Mouse (Mus musculus) adrenal gland, postnatal 36 days (tissue): ENCODE measurements around the gene Myo18b. TPM values are rescaled to one million over a fixed set of nuclear protein-coding genes. Genes with fewer than 3 reads are reported as not detected.
A peak's percentile ranks its signal among the peaks of the same experiment; 100 is the strongest.

Source experiments
- DNase-seq, 2 experiments: peaks; one replicate each; pipeline ENCODE4 v3.0.0; 2021; ENCODE audit warnings: mixed read lengths in 1 of 2
- total RNA-seq, 2 experiments: library from RNA; stranded (reverse); gene quantifications; 2 replicates each; pipeline ENCODE4 v1.2.3; 2021

Gene Myo18b
- total RNA-seq, 2 experiments from 2014 or later, result 0.03 TPM

DNA sequence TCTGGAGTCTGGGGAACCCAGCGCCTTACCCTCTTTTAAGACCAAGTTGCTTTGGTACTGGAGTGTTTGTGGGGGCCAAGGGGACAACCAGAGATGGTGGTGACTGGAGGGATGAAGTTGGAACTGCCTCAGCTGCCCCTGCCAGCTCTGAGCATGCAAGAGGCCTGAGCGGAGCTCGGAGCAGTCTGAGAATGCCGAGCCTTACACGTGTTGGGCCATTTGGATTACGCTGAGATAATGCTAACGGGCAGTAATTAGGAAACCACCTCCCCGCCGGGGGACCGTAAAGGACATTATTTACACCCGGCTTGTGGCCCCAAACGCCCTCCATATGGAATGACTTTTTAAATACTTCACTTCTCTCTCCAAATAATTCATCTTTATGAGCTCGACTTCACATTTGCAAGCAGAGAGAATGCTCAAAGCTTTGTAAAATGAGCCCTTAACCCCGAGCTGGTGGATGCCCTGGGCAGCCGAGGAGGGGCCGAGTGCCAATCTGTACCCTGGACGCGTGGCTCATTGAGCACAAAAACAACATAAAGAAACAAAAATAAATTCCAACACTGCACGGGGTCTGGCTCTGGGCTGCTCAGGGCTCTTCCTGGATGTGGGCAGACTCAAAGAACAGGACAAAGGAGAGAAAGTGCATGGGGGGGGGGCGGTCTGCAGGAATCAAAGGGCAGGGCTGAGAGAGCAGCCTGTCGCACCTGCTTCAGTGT is 148.0 kb downstream of the Myo18b start:
- no peak for DNase-seq

GRCm38 (mm10) chr5:112747306-112747930 is 148.7 kb downstream of the Myo18b start:
- DNase-seq, result no peak

GRCm38 (mm10) chr5:112745176-112745575 is 151.0 kb downstream of the Myo18b start:
- DNase-seq, result no peak

- DNase-seq, result no peak
Measured at GRCm38 (mm10) chr5:112744571-112744970, 151.6 kb downstream of the Myo18b start.

- DNase-seq, result no peak
Measured at GRCm38 (mm10) chr5:112743121-112743520, 153.0 kb downstream of the Myo18b start.

DNA sequence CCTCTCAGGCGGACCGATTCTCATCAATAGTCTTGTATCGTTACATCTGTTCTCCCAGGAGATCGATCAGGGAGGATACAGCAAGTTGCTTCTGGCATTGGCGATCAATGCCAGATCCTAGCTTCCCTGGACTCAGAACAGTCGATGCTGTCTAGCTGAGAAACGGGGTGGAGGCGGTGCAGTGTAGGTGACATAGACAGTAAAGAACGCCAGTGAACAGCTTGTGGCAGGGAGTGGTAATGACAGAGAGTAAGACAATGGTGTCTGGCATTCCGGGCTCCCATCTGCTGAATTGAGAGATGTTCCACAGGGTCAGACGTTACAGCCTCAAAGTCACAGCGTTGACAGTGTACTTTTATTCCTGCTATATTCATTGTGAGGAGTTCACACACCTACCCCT is 155.5 kb downstream of the Myo18b start:
- DNase-seq, result no peak

- DNase-seq, result no peak
Measured at GRCm38 (mm10) chr5:112735040-112735439, 161.1 kb downstream of the Myo18b start.

DNA sequence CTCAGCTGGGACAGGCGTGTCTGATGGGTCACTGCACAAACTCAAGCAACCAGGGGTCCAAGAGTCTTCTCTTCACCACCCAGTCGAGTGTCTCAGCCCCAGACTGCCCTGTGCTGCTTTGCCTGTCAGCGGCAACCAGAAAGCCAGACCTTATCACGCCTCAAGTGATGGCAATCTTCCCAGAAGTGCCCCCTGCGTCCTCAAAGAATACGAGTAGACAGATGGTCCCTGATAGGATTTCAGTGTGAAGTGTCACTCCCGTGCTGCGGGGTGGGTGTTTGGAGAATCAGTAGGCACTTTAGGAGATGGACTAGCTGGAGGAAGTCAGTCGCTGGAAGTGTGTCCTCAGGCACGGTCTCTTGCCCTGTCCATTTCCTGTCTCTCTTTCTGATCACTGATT is 165.6 kb downstream of the Myo18b start:
- no peak for DNase-seq

DNA sequence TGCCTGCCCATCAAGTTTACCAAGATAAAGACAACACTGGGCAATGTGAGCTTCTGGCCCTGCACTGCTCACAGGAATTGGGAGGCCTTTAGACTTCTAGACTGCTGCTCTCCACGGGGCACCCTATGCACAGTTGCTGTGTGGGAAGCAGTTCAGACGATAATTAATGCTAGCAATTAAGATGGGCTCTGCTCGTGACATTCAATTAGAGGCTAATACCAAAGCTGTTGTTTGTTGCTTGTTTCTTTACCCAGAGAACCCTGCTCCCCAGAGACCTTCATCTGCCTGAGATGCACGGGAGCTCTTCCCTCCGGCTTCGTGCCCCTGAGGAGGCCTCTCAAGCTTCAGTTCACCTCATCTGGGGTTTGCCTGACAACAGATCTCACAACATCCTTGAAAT is 167.7 kb downstream of the Myo18b start:
- DNase-seq, result no peak

DNA sequence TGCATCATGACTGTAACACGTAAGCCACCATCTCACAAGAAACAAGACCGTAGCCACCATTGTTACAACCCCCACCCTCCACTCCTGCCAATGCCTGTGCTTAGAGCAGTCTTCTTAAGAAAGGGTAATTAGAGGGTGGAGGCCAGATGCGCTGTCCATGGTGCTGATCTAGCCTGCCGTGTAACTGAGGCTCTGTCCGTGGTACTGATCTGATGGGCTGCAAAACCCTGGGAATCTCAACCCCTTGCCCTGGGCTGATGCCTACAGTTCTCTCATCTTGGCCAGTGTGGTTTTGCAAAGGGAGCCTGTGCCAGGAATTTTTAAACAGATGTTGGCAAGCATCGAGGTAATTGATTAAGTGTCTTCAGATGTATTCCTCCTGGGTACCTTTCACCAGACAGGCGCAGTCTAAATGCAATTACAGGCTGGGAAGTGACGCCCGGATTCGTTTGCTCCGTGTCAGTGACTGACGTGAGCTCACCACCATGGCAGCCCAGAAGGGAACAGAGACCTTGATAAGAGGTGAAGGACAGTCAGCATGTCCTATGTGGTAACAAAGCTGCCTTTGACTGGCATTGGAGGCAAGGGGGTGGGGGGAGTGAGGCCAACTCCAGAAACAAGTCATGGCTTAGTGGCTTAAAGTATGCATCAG is 177.4 kb downstream of the Myo18b start:
- peak; percentile 80 to 84 for DNase-seq

DNA sequence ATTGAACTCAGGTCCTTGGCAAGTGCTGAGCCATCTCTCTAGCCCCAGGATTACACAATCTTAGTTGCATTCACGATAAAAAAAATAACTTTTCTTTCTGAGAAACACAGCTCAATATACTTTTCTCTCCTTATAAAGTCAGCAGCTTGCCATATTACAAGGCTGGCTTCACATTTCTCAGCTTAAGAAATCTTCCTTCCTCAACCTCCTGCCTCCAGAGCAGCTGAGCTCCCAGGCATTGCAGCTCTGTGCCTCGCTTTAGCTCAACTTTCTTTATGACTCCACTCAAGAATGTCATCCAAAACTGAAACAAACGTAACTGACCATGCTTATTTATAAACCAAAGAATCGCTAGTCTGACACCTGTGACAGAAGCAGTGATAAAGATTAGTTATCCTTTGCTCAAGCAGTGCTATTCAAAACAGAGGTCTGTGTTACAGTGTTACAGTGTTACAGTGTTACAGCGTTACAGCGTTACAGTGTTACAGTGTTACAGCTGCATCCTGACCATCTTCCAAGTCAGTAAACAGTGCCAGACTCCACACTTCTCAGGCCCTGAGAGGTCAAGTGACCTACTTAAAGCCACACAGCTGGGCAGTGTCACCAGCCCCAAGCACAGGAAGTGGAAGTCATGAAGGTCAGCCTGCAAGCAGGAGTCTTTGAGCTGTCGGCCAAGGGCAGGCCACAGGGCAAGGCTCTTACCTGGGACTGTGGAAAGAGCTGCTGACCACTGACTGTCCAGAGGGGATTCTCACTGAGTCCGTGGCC is 181.3 kb downstream of the Myo18b start:
- DNase-seq, result no peak

DNA sequence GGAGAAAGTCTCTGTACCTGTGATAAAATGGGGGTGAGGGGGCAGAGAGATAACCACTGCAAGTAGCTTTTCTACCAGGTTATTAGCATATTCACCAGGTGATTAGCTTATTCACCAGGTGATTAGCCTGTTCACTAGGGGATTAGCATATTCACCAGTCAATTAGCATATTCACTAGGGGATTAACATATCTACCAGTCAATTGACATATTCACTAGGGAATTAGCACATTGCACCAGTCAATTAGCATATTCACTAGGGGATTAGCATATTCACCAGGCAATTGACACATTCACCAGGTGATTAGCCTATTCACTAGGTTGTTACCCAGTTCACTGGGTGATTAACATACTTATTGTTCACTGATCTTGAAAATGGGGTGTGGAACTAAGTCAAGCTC is 186.3 kb downstream of the Myo18b start:
- no peak for DNase-seq

GRCm38 (mm10) chr5:112708441-112708840 is 187.7 kb downstream of the Myo18b start:
- DNase-seq, result no peak

- DNase-seq, result no peak
Measured at GRCm38 (mm10) chr5:112707478-112707877, 188.7 kb downstream of the Myo18b start.

DNA sequence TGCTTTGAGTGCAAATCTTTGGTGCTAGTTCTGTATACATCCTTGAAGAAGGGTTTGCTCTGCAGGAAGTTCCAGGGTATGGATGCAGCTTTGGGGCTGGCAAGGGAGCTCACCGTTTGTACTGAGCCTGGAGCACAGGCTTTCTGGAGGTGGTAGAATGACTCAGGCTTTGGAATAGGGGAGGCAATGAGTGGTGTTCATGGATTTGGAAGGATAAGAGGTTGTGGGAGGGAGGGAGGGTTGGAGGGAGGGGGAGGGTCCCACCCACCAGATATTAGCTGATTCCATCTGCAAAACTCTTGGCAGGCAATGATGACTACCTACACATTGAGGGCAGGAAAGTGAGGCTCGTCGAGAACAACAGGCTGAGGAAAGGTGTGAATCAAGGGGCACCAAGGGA is 195.4 kb downstream of the Myo18b start:
- no peak for DNase-seq

- no peak for DNase-seq
Measured at GRCm38 (mm10) chr5:112696683-112697082, 199.5 kb downstream of the Myo18b start.

DNA sequence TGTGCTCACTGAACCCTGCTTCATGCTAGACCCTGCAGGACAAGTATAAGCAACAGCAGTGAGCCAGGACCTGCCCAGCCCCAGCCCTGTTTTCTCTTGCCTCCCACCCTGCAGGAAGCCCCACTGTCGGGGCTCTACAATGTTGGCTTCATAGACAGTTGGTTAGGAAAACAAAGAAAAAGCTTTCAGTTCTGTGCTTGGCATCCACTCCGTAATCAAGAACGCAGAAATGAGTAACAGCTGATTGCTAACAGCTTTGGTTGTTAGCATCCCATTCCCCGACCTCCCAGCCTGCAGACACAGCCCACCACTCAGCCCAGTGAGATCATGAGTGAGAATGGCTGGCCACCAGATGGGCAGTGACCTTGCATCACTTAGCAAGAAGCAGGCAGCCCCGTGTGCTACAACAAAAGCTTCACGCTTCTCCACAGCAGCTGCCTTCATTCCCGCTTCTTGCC is 200.9 kb downstream of the Myo18b start:
- DNase-seq, result no peak

- DNase-seq, result no peak
Measured at GRCm38 (mm10) chr5:112693286-112693849, 202.8 kb downstream of the Myo18b start.

- DNase-seq, result no peak
Measured at GRCm38 (mm10) chr5:112687100-112687818, 208.9 kb downstream of the Myo18b start.

GRCm38 (mm10) chr5:112686309-112687099 is 209.7 kb downstream of the Myo18b start:
- DNase-seq, result no peak

DNA sequence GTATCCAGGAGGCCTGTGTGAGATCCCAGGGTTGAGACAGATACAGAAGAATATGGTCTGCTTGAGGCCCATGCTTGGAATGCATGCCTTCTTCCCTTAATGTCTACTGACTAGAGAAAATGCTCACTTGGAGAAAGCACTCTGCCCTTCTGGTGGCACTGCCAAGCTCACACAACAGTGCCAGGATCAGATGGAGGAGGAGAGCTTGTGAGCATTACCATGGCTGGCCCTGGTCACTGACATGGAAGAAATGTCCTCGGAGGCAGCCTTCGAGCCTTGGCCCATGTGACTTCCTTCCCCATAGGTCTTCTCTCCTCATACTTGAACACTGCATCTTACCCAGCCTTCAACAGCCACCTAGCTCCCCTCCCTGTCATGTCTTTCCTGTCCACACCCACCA is 216.9 kb downstream of the Myo18b start:
- no peak for DNase-seq
